Mouse (Mus musculus): Measurements from ENCODE around the gene Ly6g6c. TPM values are rescaled to one million over a fixed set of nuclear protein-coding genes. Genes with fewer than 3 reads are reported as not detected.
"Not testable (repeated sequence)": the region's sequence is repeated elsewhere in the genome, so short reads cannot be mapped to it uniquely, and the experiment has no call there.

Gene Ly6g6c
- polyA plus RNA-seq, 1 experiment = not detected

GRCm38 (mm10) chr17:35028315-35028714, 36.9 kb upstream of the Ly6g6c start:
- no peak overlapping the region for H3K4me3 ChIP-seq (ENCODE audit: insufficient read depth, low read depth, low read length)
- 82% methylated on average over 2 of the region's 2 CpGs for WGBS
- no peak for TF ChIP-seq POLR2A (IDR thresholded peaks at IDR 0.05; ENCODE audit: insufficient read depth, low read depth, low read length)
- no peak overlapping the region for H3K27ac ChIP-seq (ENCODE audit: insufficient read depth, low read depth, low read length)
- H3K4me1 ChIP-seq (ENCODE audit: control insufficient read depth, insufficient read depth, low read length) = peaks cover 16% of the 10 kb centered on the region

GRCm38 (mm10) chr17:35029691-35030532, 35.3 kb upstream of the Ly6g6c start:
- Histone ChIP-seq H3K4me1 (ENCODE audit: control insufficient read depth, insufficient read depth, low read length) (peaks cover 16% of the 10 kb centered on the region), H3K27ac (ENCODE audit: insufficient read depth, low read depth, low read length) (no peak overlapping the region), H3K4me3 (ENCODE audit: insufficient read depth, low read depth, low read length) (no peak overlapping the region)
- TF ChIP-seq POLR2A (IDR thresholded peaks at IDR 0.05; ENCODE audit: insufficient read depth, low read depth, low read length) (no peak), CTCF (IDR thresholded peaks at IDR 0.05; ENCODE audit: insufficient read depth, low read depth, low read length) (no peak)
- 41% methylated on average over 19 of the region's 19 CpGs for WGBS

GRCm38 (mm10) chr17:35031272-35031671, 33.9 kb upstream of the Ly6g6c start:
- Histone ChIP-seq H3K4me1 (ENCODE audit: control insufficient read depth, insufficient read depth, low read length) (peaks cover 10% of the 10 kb centered on the region), H3K4me3 (ENCODE audit: insufficient read depth, low read depth, low read length) (no peak overlapping the region), H3K27ac (ENCODE audit: insufficient read depth, low read depth, low read length) (no peak overlapping the region)
- WGBS = 87% methylated on average over 11 of the region's 11 CpGs
- TF ChIP-seq CTCF (IDR thresholded peaks at IDR 0.05; ENCODE audit: insufficient read depth, low read depth, low read length) (no peak), POLR2A (IDR thresholded peaks at IDR 0.05; ENCODE audit: insufficient read depth, low read depth, low read length) (no peak)

- 87% methylated on average over 7 of the region's 7 CpGs for WGBS
- H3K4me1 ChIP-seq (ENCODE audit: control insufficient read depth, insufficient read depth, low read length) = peaks cover 10% of the 10 kb centered on the region
- H3K27ac ChIP-seq (ENCODE audit: insufficient read depth, low read depth, low read length) = no peak overlapping the region
- TF ChIP-seq CTCF (IDR thresholded peaks at IDR 0.05; ENCODE audit: insufficient read depth, low read depth, low read length) (no peak), POLR2A (IDR thresholded peaks at IDR 0.05; ENCODE audit: insufficient read depth, low read depth, low read length) (no peak)
- H3K4me3 ChIP-seq (ENCODE audit: insufficient read depth, low read depth, low read length) = no peak overlapping the region
Measured at GRCm38 (mm10) chr17:35031880-35032279, 33.3 kb upstream of the Ly6g6c start.

- no peak overlapping the region for H3K27ac ChIP-seq (ENCODE audit: insufficient read depth, low read depth, low read length)
- no peak for TF ChIP-seq CTCF (IDR thresholded peaks at IDR 0.05; ENCODE audit: insufficient read depth, low read depth, low read length)
- no peak for TF ChIP-seq POLR2A (IDR thresholded peaks at IDR 0.05; ENCODE audit: insufficient read depth, low read depth, low read length)
- peaks cover 10% of the 10 kb centered on the region for H3K4me1 ChIP-seq (ENCODE audit: control insufficient read depth, insufficient read depth, low read length)
- 84% methylated on average over 8 of the region's 8 CpGs for WGBS
- H3K4me3 ChIP-seq (ENCODE audit: insufficient read depth, low read depth, low read length) = no peak overlapping the region
Measured at GRCm38 (mm10) chr17:35032323-35032870, 32.8 kb upstream of the Ly6g6c start.

- 75% methylated on average over 1 of the region's 1 CpGs for WGBS
- H3K4me3 ChIP-seq (ENCODE audit: insufficient read depth, low read depth, low read length); H3K27ac ChIP-seq (ENCODE audit: insufficient read depth, low read depth, low read length); H3K4me1 ChIP-seq (ENCODE audit: control insufficient read depth, insufficient read depth, low read length): not testable (repeated sequence)
Measured at GRCm38 (mm10) chr17:35033703-35034102, 31.5 kb upstream of the Ly6g6c start.

- TF ChIP-seq CTCF (IDR thresholded peaks at IDR 0.05; ENCODE audit: insufficient read depth, low read depth, low read length) (no peak), POLR2A (IDR thresholded peaks at IDR 0.05; ENCODE audit: insufficient read depth, low read depth, low read length) (no peak)
- Histone ChIP-seq H3K4me1 (ENCODE audit: control insufficient read depth, insufficient read depth, low read length) (peaks cover 5% of the 10 kb centered on the region), H3K27ac (ENCODE audit: insufficient read depth, low read depth, low read length) (no peak overlapping the region), H3K4me3 (ENCODE audit: insufficient read depth, low read depth, low read length) (no peak overlapping the region)
- 58% methylated on average over 6 of the region's 6 CpGs for WGBS
Measured at GRCm38 (mm10) chr17:35034896-35035295, 30.3 kb upstream of the Ly6g6c start.

GRCm38 (mm10) chr17:35039121-35039873, 25.9 kb upstream of the Ly6g6c start:
- TF ChIP-seq POLR2A (IDR thresholded peaks at IDR 0.05; ENCODE audit: insufficient read depth, low read depth, low read length) = no peak
- TF ChIP-seq CTCF (IDR thresholded peaks at IDR 0.05; ENCODE audit: insufficient read depth, low read depth, low read length) = no peak
- no peaks in the 10 kb centered on the region for H3K4me1 ChIP-seq (ENCODE audit: control insufficient read depth, insufficient read depth, low read length)
- no peak overlapping the region for H3K27ac ChIP-seq (ENCODE audit: insufficient read depth, low read depth, low read length)
- 78% methylated on average over 11 of the region's 11 CpGs for WGBS
- no peak overlapping the region for H3K4me3 ChIP-seq (ENCODE audit: insufficient read depth, low read depth, low read length)

- 84% methylated on average over 4 of the region's 4 CpGs for WGBS
- Histone ChIP-seq H3K27ac (ENCODE audit: insufficient read depth, low read depth, low read length) (no peak overlapping the region), H3K4me1 (ENCODE audit: control insufficient read depth, insufficient read depth, low read length) (peaks cover 10% of the 10 kb centered on the region), H3K4me3 (ENCODE audit: insufficient read depth, low read depth, low read length) (no peak overlapping the region)
- no peak for TF ChIP-seq CTCF (IDR thresholded peaks at IDR 0.05; ENCODE audit: insufficient read depth, low read depth, low read length)
- no peak for TF ChIP-seq POLR2A (IDR thresholded peaks at IDR 0.05; ENCODE audit: insufficient read depth, low read depth, low read length)
Measured at GRCm38 (mm10) chr17:35043794-35044193, 21.4 kb upstream of the Ly6g6c start.
